In genomic region chr15:87636407-87636806, GRCm38 (mm10) we compare ENCODE assay signal across 19 mouse cellular contexts.
A peak's percentile ranks its signal among the peaks of the same experiment; 100 is the strongest.
DNase-seq lines count a peak whose midpoint lies in the region; ATAC-seq and TF ChIP-seq lines count a peak whose summit lies in the region.
"Had no signal": no experiment of that assay in that cellular context is flagged by ENCODE, and none has a peak within 500 bp of the region (broad histone marks: within the 10 kb centered on the region; RNA-seq: fewer than 3 reads in every experiment).

No protein-coding gene starts in this region.

- in situ Hi-C loops in Patski (cut with MboI; ENCODE audit: low pct_unique_long_range_greater_than_20kb), result no loop called here

- WGBS in forebrain, embryonic 15.5 days, result 90% methylated on average over 4 of the region's 4 CpGs

- H3K4me2 ChIP-seq in forebrain, embryonic 15.5 days (replicated peaks), result no peak overlapping the region
- H3K4me2 ChIP-seq: heart, embryonic 11.5 days; hindbrain, embryonic 12.5 days; hindbrain, embryonic 15.5 days had no signal

- no peak overlapping the region for H3K9ac ChIP-seq in forebrain, embryonic 15.5 days (replicated peaks)
- H3K9ac ChIP-seq: hindbrain, embryonic 12.5 days; hindbrain, embryonic 15.5 days had no signal

- no peak for TF ChIP-seq CTCF in Patski (IDR thresholded peaks at IDR 0.05)

- no peaks in the 10 kb centered on the region for H3K27me3 ChIP-seq in Patski
- no peaks in the 10 kb centered on the region for H3K27me3 ChIP-seq in forebrain, embryonic 15.5 days
- H3K27me3 ChIP-seq: hindbrain, embryonic 12.5 days; hindbrain, embryonic 15.5 days had no signal

- H3K36me3 ChIP-seq in forebrain, embryonic 15.5 days, result no peaks in the 10 kb centered on the region
- H3K36me3 ChIP-seq: hindbrain, embryonic 15.5 days had no signal

- H3K27ac ChIP-seq in forebrain, embryonic 15.5 days (replicated peaks), result no peak overlapping the region
- H3K27ac ChIP-seq: forebrain, embryonic 10.5 days; hindbrain, embryonic 12.5 days; hindbrain, embryonic 15.5 days had no signal

- DNase-seq in gastrocnemius, adult 18-20 months (ENCODE audit: low spot score), result peak; percentile 12
- no peak for DNase-seq in gastrocnemius, postnatal 4 days (ENCODE audit: low spot score in 2 of 2)
- peak; percentile 21 for DNase-seq in kidney, postnatal 4 days
- DNase-seq in kidney, adult 9 months, result no peak
- no peak for DNase-seq in Patski (ENCODE audit: low read depth, low spot score)
- DNase-seq: adrenal gland, postnatal 10 days; cerebellum, adult 18-20 months; cerebellum, adult 9-11 months; gastrocnemius, postnatal 10 days; gastrocnemius, postnatal 36 days; heart, adult 11 months had no signal

- POLR2A ChIA-PET in Patski (lab: Charles Lee), result no interaction called here

- no peak overlapping the region for H3K4me3 ChIP-seq in forebrain, embryonic 15.5 days
- H3K4me3 ChIP-seq: forebrain, embryonic 10.5 days; hindbrain, embryonic 12.5 days; hindbrain, embryonic 15.5 days had no signal

- CTCF ChIA-PET in Patski (lab: Charles Lee), result interaction anchor here (0.7 to 1.7 kb wide), 2 partner anchors 8 to 612 kb away, joined by 3 to 5 read pairs; no protein-coding TSS in a partner anchor

- no peaks in the 10 kb centered on the region for H3K9me3 ChIP-seq in forebrain, embryonic 15.5 days
- H3K9me3 ChIP-seq: hindbrain, embryonic 12.5 days; hindbrain, embryonic 15.5 days had no signal

- ATAC-seq in Patski, result peak; percentile 58
- no peak for ATAC-seq in forebrain, embryonic 15.5 days (replicated peaks)
- ATAC-seq: CD4-positive, CD25-positive, alpha-beta regulatory T cell, adult 4 months; forebrain, embryonic 14.5 days; intestine, postnatal 0 days had no signal

- H3K4me1 ChIP-seq in forebrain, embryonic 15.5 days, result 0 out of 2 replicates have a peak, but pooled peaks cover 7% of the 10 kb centered on the region

Comparison
In these comparisons a context has a peak if more than half of its experiments do, and no peak if none do; other contexts are left out.
1. DNase-seq: peak in gastrocnemius, adult 18-20 months (single experiment) and kidney, postnatal 4 days (2 of 2); none in gastrocnemius, postnatal 4 days (0 of 2), kidney, adult 9 months (single experiment) and Patski (single experiment).